Mouse (Mus musculus) brain, embryonic 14.5 days (tissue): ENCODE data around the gene Add2.

Experiments used
- CTCF ChIP-seq: fragments of 200-500 bp; IDR thresholded peaks from 2 replicates; pipeline ENCODE4 v1.5.1; 2012; ENCODE audit warnings: inconsistent platforms, mild to moderate bottlenecking, moderate library complexity, borderline replicate concordance; ENCODE audit not compliant: insufficient read depth, insufficient read length; ENCODE audit errors: extremely low read depth
- POLR2A ChIP-seq: fragments of 200-500 bp; IDR thresholded peaks from 2 replicates; pipeline ENCODE4 v1.6.1; 2012; ENCODE audit warnings: mild to moderate bottlenecking, inconsistent platforms, borderline replicate concordance; ENCODE audit not compliant: poor library complexity, insufficient read depth, insufficient read length, severe bottlenecking; ENCODE audit errors: extremely low read depth

GRCm38 (mm10) chr6:86149001-86149400 lies 120.5 kb downstream of the Add2 start:
- TF ChIP-seq CTCF = no peak
- no peak for TF ChIP-seq POLR2A
